Mouse (Mus musculus) bone marrow, adult 2 months (tissue): ENCODE data around the gene Cyth1. TPM values are rescaled to one million over a fixed set of nuclear protein-coding genes. Genes with fewer than 3 reads are reported as not detected.
A peak's percentile ranks its signal among the peaks of the same experiment; 100 is the strongest.

ENCODE experiments used
- H3K27ac ChIP-seq: fragments of 200-500 bp; 2 replicates; pipeline ENCODE4 v1.5.1; 2012; ENCODE audit warnings: low read depth, mild to moderate bottlenecking, control low read depth, inconsistent platforms, low read length; ENCODE audit not compliant: control insufficient read depth, poor library complexity, insufficient read depth
- H3K4me1 ChIP-seq: fragments of 200-500 bp; 2 replicates; pipeline ENCODE4 v1.6.1; 2011; ENCODE audit warnings: low read length; ENCODE audit not compliant: control insufficient read depth, insufficient read depth
- H3K4me3 ChIP-seq: fragments of 200-500 bp; replicated peaks from 2 replicates; pipeline ENCODE3; 2011; ENCODE audit warnings: mild to moderate bottlenecking, low read depth, low read length, control low read depth; ENCODE audit not compliant: control insufficient read depth
- CTCF ChIP-seq: fragments of 200-500 bp; IDR thresholded peaks from 2 replicates; pipeline ENCODE4 v1.5.1; 2011; ENCODE audit warnings: low read length, control low read depth; ENCODE audit not compliant: control insufficient read depth, insufficient read depth
- POLR2A ChIP-seq: fragments of 200-500 bp; IDR thresholded peaks from 2 replicates; pipeline ENCODE4 v1.6.1; 2011; ENCODE audit warnings: low read depth, mild to moderate bottlenecking, control low read depth, low read length, borderline replicate concordance; ENCODE audit not compliant: control insufficient read depth
- WGBS: fragments of 180-500 bp; shearing (Covaris S2); methylation state at CpG from one replicate; pipeline ENCODE4 v1.1.7; 2018; 5-methylcytosine and 5-hydroxymethylcytosine counted together
- polyA plus RNA-seq: library from polyadenylated mRNA; stranded (reverse); fragments of >200 nt; gene quantifications from 2 replicates; pipeline ENCODE4 v1.2.4, GENCODE M21; 2011; ENCODE audit warnings: low replicate concordance; ENCODE audit not compliant: missing spikeins, insufficient read depth, insufficient read length

Cyth1 gene
- polyA plus RNA-seq = 19.2 and 28.3 TPM in 2 replicates

GRCm38 (mm10) chr11:118248150-118249011 lies at the start of gene Cyth1:
Cyth1 (minus strand) TSS chr11:118248592.
- WGBS = under 1% methylated on average over 86 of the region's 86 CpGs
- Histone ChIP-seq H3K27ac (peak within 1 kb of the TSS; percentile 81), H3K4me1 (peaks cover 7% of the 10 kb centered on the region)

GRCm38 (mm10) chr11:118297967-118298366 lies 49.6 kb upstream of the Cyth1 start:
- 76% methylated on average over 3 of the region's 3 CpGs for WGBS
- Histone ChIP-seq H3K27ac (no peak overlapping the region), H3K4me1 (no peaks in the 10 kb centered on the region; the same call in 1 of the 2 replicates), H3K4me3 (no peak overlapping the region)
- TF ChIP-seq POLR2A = no peak
- peak; percentile 20; the same call in 1 of the 2 replicates for TF ChIP-seq CTCF

More at GRCm38 (mm10) chr11:118248150-118249011, at the start of gene Cyth1:
- TF ChIP-seq POLR2A = peak; percentile 67; the same call in 1 of the 2 replicates
- TF ChIP-seq CTCF = no peak
- H3K4me3 ChIP-seq = peak within 1 kb of the TSS; percentile 92

GRCm38 (mm10) chr11:118295026-118295425 lies 46.6 kb upstream of the Cyth1 start:
- Histone ChIP-seq H3K4me3 (no peak overlapping the region), H3K4me1 (no peaks in the 10 kb centered on the region), H3K27ac (no peak overlapping the region)
- 62% methylated on average over 2 of the region's 2 CpGs for WGBS
- TF ChIP-seq POLR2A = no peak
- no peak for TF ChIP-seq CTCF

- WGBS = 74% methylated on average over 6 of the region's 6 CpGs
- TF ChIP-seq POLR2A (no peak), CTCF (no peak)
- no peak overlapping the region for H3K4me3 ChIP-seq
Measured at GRCm38 (mm10) chr11:118292671-118293070, 44.3 kb upstream of the Cyth1 start.

GRCm38 (mm10) chr11:118289999-118290889 lies 41.9 kb upstream of the Cyth1 start, which contains the start of gene Usp36:
Usp36 (minus strand) TSS chr11:118290244.
- WGBS = 1% methylated on average over 68 of the region's 68 CpGs
- Histone ChIP-seq H3K27ac (peak within 1 kb of the TSS; percentile 46), H3K4me3 (peak within 1 kb of the TSS; percentile 76), H3K4me1 (peaks cover 2% of the 10 kb centered on the region; the same call in 1 of the 2 replicates)
- TF ChIP-seq POLR2A (peak; percentile 94), CTCF (no peak)

More at GRCm38 (mm10) chr11:118292671-118293070, 44.3 kb upstream of the Cyth1 start:
- Histone ChIP-seq H3K4me1 (peaks cover 2% of the 10 kb centered on the region; the same call in 1 of the 2 replicates), H3K27ac (no peak overlapping the region)

- Histone ChIP-seq H3K4me3 (peak overlapping the region; percentile 76), H3K4me1 (peaks cover 2% of the 10 kb centered on the region; the same call in 1 of the 2 replicates), H3K27ac (peak overlapping the region; percentile 46; the same call in 1 of the 2 replicates)
- under 1% methylated on average over 22 of the region's 22 CpGs for WGBS
- TF ChIP-seq CTCF (no peak), POLR2A (no peak)
Measured at GRCm38 (mm10) chr11:118289562-118289961, 41.2 kb upstream of the Cyth1 start.

GRCm38 (mm10) chr11:118289037-118289511 lies 40.7 kb upstream of the Cyth1 start:
- peaks cover 2% of the 10 kb centered on the region; the same call in 1 of the 2 replicates for H3K4me1 ChIP-seq
- TF ChIP-seq CTCF = no peak
- no peak for TF ChIP-seq POLR2A
- H3K27ac ChIP-seq = no peak overlapping the region
- WGBS = 2% methylated on average over 16 of the region's 16 CpGs
- peak overlapping the region; percentile 76 for H3K4me3 ChIP-seq
